Mouse (Mus musculus): ENCODE results near the gene Panx3.

- TF ChIP-seq GATA1 (IDR thresholded peaks at IDR 0.05; ENCODE audit: borderline replicate concordance, low read length) = no peak
- no peak for TF ChIP-seq FLI1 (IDR thresholded peaks at IDR 0.05; ENCODE audit: low read length)
Measured at GRCm38 (mm10) chr9:37615220-37615619, 53.8 kb downstream of the Panx3 start.

Measured in megakaryocyte, embryonic 14.5 days (primary cell).